Mouse (Mus musculus): Measurements from ENCODE around the gene Kmt5a.

Kmt5a gene

DNA sequence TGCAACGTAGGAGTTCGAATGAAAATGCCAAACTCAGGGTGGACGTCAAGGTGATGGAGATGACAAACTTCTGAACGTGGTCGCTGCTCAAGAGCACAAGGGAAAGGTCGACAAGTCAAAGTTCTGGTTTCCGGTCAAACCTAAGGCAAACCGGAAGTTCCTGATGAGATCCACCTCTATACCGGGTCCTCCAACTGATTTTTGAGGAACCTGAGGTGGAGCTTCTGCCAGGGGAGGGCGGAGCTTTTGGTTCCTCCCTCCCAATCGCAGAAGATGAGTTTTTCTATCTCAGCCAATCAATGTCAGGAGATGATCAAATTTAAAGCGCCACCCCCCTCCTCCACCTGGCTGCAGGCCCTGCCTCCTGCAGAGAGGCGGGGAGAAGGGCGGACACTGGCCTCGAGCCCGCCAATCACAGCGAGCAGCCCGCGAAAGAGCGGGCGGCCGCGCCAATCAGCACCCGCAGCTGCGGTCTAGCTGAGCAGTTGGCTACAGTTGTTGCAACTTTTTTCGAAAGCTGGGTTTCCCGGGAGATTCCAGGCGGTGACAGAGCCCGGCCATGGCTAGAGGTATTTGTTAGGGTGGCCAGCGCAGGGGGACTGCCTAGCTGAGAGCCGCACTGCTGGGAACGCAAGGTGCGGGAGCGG is at the start of gene Kmt5a:
TSS of gene Kmt5a (plus strand) at position 484 of the 647 bp plus-strand sequence.
- in situ Hi-C loops (cut with MboI, MseI) = loop anchor here (5.0 to 10.0 kb wide), 3 partner anchors 33 to 1045 kb away; partner anchors contain the start of genes Mlxip and Rilpl1

DNA sequence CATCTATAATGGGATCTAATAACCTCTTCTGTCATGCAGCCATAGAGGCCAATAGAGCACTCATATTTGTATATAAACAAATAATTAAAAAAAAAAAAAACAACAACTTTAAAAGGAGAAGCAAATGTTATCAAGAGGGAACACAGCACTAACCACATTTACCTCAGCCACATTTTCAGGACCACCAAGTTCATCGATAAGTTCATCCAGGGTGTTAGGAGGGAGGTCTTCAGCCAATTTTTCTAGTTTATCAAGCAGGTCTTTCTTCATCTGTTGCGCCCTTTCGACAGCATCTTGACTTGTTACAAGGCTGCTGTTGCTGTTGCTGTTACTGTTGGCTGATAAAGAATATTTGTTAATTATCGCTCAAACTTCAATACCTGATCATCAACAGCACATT is 47.3 kb upstream of the Kmt5a start:
- in situ Hi-C loops (cut with MboI, MseI) = loop anchor here (25.0 kb wide), 1 partner anchor 1930 kb away; no protein-coding TSS in a partner anchor

DNA sequence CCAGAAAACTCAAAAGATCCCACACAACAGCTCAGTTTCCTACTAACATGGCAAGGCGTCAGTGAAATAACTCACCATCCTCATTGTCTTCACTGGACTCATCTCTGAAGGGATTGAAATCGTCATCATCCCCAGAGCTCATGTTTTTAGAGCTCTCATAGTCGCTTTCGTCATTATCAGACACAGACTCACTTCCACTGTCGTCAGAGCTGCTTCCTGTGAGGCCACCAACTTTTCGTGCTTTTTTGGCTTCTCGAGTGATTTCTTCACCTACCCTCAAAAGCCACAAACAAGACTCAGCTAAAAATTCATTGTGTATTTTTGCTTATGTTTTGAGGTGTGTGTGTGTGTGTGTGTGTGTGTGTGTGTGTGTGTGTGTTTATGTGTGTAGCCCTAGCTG is 46.0 kb upstream of the Kmt5a start:
- in situ Hi-C loops (cut with MboI, MseI) = loop anchor here (25.0 kb wide), 1 partner anchor 1931 kb away; no protein-coding TSS in a partner anchor

DNA sequence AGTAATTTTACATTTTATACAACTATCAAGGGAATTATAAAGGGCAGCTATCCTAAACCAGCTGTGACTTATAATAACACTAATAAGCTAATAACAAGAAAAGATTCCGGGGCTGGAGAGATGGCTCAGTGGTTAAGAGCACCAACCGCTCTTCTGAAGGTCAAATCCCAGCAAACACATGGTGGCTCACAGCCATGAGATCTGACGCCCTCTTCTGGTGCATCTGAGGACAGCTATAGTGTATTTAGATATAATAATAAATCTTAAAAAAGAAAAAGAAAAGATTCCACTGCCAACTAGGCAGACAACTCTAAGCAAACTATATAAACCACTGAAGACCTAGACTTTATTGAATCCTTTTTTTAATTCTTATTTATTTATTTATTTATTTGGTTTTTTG is 28.9 kb upstream of the Kmt5a start:
- in situ Hi-C loops (cut with MboI, MseI) = no loop called here

DNA sequence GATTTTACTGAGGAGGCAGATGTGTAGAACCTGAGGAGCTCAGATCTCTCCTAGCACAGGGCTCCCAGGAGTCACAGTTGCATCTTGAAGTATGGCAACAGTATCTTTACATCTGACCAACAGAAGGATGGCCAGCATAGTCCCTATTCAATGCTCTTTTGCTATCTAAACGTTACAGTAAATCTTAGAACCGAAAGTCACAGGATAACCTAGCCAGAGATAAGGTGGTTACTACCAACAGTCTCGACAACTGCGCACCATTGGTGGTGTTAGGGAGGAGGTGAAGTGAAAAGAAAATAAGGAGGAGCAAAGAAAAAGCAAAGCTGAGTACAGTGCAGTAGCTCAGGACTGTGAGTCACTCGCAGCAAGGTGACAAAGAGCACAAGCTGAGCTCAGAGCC is 27.6 kb upstream of the Kmt5a start:
- in situ Hi-C loops (cut with MboI, MseI) = no loop called here

DNA sequence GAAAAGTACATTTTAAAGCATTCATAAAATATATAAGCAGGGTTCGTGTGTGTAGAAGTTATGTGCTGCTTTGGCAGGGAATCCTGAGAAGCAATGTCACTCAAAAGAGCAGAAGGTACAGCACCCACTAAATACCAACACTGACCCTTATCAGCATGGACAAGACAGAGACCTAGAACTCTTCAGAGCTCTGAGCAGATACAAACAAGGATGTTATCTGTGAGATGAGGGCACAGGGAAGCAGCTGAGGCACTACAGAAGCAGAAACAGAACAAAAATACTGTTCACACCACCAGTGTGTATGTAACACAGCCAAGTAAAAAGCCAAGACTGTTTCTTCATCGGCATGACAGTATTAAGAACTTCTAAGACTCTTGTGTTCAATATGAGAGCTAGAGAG is 20.8 kb upstream of the Kmt5a start:
- in situ Hi-C loops (cut with MboI, MseI) = no loop called here

DNA sequence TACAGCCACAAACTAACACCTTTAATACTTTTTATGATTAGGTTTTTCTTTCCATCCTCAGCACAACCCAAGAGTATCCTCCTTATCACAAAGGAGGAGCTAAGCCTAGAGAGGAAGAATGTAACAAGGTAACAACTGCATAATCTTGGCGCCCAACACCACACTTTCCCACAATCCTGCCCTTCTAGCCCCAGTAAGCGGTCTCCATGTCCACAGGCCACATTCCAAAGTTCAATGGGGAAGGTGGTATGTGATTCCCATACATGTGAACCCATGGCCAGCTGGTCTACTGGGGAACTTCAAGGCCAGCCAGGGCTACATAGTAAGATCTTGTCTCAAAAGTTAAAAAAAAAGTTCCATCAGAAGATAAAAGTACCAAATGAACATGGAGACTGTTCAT is 17.9 kb upstream of the Kmt5a start:
- in situ Hi-C loops (cut with MboI, MseI) = no loop called here

DNA sequence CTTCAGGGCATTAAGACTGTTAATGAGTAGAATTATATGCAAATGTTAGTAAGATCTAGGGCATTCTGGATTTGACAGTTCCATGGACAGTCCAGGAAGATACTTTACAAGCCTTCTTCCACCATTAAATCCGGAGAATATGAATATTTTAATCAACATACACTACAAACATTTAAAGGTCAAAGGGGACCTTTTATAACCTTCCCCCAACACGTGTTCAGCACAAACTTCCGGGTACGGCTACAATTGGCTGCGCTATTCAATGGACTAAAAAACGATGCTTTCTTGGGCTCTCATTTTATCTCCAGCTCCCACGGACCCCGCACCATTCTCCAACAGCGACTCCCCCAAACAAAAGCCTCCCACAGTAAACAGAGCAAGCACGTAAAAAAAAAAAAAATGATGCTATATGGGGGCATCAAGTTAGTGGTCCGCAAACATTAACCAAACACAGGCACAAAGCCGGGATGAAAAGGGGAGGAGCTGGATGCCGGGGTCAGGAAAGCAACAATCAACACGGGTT is 15.5 kb upstream of the Kmt5a start:
- in situ Hi-C loops (cut with MboI, MseI) = no loop called here

DNA sequence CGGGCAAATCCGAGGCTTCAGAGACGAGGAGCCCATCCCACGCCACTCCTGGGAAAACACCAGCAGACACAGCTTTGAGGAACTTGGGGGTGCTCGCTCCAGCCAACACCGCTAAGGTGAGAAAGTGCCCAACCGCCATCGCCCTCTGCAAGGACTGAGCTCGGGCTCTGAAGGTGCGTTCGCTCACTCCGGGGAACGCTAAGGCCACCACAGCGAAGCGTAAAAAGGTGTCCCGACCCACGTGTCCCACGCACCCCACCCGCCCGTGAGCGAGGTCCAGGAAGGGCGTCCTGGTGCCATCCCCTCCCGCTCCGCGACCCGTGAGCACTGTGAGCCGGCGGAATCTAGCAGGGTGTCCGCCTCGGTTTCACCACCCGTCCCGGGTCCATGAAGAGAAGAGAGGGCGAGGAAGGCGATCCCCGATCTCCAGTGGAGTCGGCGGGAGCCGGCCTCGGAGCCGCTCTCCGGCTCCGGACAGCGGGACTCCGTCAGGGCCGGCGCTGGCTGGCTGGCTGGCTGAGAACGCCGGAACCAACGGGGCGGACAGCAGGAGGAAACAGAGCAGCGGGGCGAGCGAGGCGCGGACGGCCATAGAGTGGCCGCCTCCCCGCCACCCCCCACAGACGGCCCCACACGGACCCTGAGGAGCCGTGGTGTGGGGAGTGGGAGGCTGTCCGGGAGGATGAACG is 14.9 kb upstream of the Kmt5a start:
- in situ Hi-C loops (cut with MboI, MseI) = no loop called here

DNA sequence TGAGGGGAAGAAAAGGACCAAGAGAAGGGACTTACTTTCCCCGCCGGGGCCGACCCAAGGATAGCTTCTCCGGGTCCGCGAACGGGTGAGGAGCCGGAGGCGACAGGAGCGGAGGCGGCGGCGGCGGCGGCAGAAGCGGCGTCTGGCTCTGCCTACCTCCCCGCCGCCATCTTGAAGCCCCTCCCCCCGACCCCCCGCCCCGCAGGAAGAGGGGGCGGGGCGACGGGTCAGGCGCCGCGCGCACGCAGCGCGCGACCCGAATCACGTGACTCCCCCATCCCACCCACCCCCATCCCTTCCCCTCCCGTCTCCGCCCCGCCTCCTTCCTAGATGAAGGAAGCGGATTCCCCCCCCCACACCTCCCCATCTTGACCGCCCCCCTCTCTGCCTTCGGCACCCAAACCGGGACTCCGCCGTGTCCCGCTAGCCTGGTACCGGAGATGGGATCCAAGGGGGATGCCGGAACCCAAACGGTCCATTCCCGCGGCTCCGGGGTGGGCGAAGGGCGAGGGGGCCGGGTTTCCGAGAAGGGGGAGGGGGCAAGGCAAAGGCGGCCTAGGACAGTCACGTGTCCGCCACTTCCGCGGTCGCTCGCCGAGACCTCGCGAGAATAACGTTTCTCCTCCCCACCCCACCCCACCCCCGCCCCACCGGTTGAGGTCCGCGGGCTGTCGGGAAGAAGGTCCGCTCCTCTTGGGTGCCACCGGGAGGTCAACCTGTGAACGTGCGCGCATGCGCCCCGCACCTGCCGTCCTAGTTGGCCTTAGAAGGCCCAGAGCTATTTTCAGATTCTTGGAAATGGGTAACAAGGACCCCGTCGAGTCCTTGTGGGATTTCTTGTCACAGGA is 14.1 kb upstream of the Kmt5a start, which contains the start of gene Sbno1:
TSS of gene Sbno1 (minus strand) at position 590 of the 848 bp plus-strand sequence.
- in situ Hi-C loops (cut with MboI, MseI) = no loop called here

DNA sequence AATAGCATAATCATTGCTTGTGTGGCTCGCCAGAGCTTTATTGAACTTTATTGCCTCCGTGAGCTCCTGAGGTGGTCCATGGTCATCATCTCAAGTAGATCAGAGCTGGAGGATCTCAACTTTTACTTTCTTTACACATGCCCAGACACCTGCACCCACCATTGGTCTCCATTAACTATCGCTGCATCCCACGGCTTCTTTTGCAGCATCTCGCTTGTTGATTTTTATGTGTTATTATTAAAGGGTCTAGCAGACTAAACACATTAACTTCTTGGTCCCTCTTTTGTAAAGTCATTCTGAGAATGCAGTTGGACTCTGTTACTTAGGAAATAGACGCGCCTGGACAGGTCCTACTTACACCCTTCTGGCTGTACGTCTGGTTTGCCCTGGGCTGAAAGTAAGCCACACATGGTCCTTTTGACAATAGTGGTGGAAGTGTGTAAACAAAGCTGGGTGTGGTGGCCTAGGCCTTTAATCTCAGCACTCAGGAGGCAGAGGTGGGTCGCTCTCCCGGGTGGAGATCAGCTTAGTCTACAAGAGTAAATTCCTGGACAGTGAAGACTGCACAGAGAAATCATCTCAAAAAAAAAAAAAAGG is 13.2 kb upstream of the Kmt5a start:
- in situ Hi-C loops (cut with MboI, MseI) = no loop called here

DNA sequence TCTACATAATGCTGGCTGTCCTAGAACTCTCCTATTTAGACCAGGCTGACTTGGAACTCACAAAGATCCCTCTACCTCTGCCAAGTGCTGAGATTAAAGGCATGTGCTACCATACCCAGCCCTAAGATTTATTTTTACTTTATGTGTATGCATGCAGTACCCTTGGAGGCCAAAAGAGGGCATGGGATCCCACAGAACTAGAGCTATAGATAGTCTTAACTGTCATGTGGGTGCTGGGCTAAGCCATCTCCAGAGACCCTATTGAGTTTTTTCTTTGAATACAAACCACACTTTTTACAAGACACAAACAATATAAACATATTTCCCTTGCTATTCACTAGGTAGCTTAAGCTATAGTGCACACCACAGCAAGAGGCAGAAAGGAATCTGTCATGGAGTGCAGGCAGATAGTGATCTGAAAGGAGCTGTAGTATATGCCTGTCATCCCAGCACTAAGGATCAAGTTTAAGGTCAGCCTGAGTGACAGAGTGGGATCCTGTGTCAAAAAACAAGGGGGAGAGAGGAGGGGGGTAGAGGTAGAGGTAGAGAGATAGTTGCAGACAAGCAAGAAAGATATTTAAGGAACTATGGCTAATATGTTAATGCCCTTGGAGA is 7.2 kb upstream of the Kmt5a start:
- in situ Hi-C loops (cut with MboI, MseI) = loop anchor here (10.0 kb wide), 1 partner anchor 1038 kb away; the partner anchor contains the start of gene Mlxip

DNA sequence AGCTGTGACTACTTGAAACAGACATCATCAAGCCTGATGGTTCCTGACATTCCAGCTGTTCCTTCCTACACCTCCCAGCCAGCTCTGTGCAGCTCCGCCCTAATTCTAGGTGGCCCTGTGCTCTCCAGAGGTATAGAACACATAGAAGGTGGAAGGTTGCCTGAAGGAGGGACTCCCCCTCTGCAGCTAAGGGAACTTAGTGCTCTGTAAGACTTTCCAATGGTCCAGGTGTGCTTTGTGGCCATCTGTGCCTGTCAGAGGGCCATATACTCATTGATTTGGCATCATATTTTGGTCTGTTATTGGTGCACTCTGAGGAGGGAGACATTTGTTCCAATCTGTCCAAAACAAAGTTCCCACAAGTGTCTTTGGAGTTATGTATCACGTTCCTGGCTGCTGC is 6.7 kb upstream of the Kmt5a start:
- in situ Hi-C loops (cut with MboI, MseI) = loop anchor here (10.0 kb wide), 1 partner anchor 1038 kb away; the partner anchor contains the start of gene Mlxip

DNA sequence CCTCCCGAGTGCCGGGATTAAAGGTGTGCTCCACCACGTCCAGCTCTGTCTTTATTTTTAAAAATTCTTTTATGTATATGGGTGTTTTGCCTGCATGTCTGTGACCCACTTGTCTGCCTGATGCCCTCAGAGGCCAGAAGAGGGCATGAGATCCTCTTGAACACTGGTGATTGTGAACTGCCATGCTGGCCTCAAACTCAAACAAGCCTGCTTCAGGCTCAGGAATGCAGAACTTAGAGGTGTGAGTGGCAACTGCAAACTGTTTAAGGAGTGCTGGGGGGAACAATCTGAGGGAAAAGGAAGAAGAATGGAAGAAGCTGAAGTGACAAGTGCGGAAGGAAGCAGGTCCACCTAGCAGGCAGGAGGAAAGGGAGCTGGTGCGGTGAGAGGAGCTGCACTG is 1.5 kb upstream of the Kmt5a start:
- in situ Hi-C loops (cut with MboI, MseI) = loop anchor here (5.0 to 10.0 kb wide), 3 partner anchors 34 to 1043 kb away; partner anchors contain the start of genes Mlxip and Rilpl1

DNA sequence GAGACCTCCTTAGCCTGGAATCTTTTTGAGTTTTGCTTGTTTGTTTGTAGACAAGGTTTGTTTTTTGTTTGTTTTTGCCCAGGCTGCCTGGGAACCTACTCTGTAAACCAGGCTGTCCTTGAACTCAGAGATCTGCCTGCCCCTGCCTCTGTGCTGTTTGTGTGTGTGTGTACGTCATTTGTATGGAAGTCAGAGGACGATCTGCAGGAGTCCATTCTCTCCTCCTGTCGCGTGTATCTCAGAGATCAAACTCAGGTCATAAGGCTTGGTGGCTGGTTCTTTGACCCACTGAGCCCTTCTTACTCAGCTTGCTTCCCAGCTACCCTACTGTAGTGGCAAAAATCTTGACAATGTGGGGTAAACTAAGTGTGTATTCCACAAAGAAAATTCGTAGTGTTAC is 984 bp upstream of the Kmt5a start:
- in situ Hi-C loops (cut with MboI, MseI) = loop anchor here (5.0 to 10.0 kb wide), 3 partner anchors 34 to 1044 kb away; partner anchors contain the start of genes Mlxip and Rilpl1

DNA sequence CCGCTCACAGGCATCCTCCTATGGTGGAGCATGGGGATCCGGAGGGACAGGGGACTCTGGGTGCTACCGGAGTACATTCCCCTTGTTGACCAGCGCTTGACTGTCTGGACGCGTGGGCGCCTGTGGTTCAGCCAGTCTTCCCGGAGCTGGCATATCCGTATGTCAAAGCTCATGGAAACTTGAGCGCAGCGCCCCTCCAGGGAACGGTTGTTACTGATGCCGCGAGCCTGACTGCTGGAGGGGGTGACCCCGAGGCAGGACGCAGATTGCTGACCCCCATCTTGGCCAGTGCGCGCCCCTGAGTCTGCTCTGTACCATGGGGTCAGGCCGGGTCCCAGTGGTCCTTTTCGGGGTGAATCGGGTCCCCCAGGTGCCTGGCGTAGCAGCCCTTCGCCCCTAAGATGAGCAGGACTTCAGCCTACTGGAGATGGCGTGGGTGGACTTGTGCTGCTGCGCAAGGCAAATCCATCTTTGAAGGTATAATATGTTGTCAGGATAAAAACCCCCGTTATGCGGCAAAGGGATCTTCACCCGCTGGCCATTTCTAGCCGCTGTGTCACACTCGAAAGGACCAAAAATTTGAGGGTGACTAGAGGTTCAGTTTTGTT is 468 bp downstream of the Kmt5a start:
- in situ Hi-C loops (cut with MboI, MseI) = no loop called here

DNA sequence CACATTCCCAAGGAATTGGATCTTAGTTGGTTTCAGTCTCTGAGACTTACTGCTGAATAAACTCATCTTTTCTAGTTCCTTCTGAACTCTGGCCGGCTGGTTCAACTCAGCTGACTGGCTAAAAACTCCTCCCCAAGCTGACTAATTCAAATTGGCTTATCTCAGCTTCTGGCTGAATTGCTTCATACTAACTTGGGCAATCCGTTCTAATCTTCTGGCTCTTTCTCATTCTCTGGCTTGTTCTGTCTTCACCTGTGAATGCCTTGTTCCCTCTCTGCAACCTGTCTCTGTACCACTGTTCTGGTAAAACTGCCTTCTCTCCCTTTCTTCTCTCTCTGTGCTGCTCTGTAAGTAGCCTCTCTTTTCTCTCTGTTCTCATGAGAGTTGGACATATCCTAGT is 2.9 kb downstream of the Kmt5a start:
- in situ Hi-C loops (cut with MboI, MseI) = no loop called here

DNA sequence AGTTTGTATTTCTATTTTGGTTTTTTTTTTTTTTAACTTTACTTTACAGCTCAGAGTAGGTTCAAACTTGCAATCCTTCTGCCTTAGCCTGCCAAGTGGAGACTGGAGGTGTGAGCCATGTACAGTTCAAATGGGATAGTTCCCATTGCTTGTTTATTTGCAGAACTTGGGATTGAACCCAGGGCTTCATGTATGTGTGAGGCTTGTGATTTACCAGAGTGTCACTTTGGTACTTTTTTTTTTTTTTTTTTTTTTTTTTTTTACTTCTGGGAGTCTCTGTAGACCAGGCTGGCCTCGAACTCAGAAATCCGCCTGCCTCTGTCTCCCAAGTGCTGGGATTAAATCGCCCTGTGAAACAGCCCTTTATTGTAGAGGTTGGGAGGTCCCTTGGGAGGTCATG is 4.5 kb downstream of the Kmt5a start:
- in situ Hi-C loops (cut with MboI, MseI) = no loop called here

DNA sequence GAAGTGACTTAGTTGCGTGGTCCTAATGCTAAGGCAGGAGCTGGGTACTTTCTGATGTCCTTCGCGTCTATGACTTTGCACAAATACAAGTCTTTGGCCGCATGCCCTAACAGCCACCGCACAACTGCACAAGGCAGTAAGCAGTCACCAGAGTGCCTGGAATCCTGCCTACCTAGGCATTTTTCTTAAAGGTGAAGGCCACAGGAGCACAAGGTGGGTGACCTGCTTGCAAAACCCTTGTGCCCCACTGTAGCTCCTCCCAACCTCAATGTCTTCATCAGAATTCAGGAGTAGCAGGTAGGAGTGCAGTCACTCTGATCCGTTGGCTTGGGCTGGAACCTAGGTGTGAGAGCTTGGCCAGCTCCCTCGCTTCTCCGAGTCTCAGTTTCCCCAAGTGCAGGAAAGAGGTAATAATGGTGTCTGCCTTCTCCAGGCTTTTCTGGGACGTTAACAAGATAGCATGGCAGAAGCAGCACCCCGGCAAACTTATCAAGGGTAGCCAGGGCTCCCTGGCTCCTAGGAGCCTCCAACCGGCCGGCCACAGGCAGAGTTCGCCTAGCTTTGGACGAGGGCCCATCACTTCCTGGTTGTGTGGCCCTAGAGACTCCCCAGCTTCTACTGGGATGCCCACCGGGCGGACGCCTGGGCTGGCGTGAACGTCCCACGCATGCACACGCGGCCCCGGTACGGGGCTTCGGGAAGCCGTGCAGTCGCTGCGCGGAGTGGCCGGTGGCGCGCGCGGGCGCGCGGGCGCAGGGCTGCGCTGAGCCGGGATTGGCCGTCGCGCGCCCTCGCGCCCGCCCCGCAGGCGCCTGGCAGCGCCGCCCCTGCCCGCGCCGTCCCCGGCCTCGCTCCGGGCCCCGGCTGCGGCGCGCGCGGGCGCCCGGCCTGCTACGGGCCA is 5.2 kb downstream of the Kmt5a start:
- in situ Hi-C loops (cut with MboI, MseI) = no loop called here
